Mouse (Mus musculus) layer of hippocampus, adult 18-20 months (tissue): Measurements from ENCODE around the gene Tarsl2. TPM values are rescaled to one million over a fixed set of nuclear protein-coding genes. Genes with fewer than 3 reads are reported as not detected.

Experiments
- DNase-seq, 2 experiments: peaks; one replicate each; pipeline ENCODE4 v3.0.0; 2022; ENCODE audit warnings: low spot score in 2 of 2
- total RNA-seq, 2 experiments: library from RNA; stranded (reverse); gene quantifications; 2 replicates each; pipeline ENCODE4 v1.2.3; 2021

Gene Tarsl2
- total RNA-seq, 2 experiments from 2014 or later, result 33.2 to 34.0 TPM

- DNase-seq, result no peak
Measured at GRCm38 (mm10) chr7:65735261-65735660, 90.6 kb downstream of the Tarsl2 start.

- no peak for DNase-seq
Measured at GRCm38 (mm10) chr7:65737286-65738040, 92.8 kb downstream of the Tarsl2 start.

Other genes with a start within 250 kb of the Tarsl2 start
- 100 to 1,000 TPM; 128 to 151 TPM for gene Tjp1, start 117.1 kb upstream of the Tarsl2 start, total RNA-seq
- 10 to 100 TPM; 53.7 to 54.0 TPM for gene Tm2d3, start 46.3 kb downstream of the Tarsl2 start, total RNA-seq
- gene Pcsk6, start 216.8 kb downstream of the Tarsl2 start, total RNA-seq, result 10 to 100 TPM; 16.9 to 19.5 TPM